Mouse (Mus musculus) right cerebral cortex, postnatal 4 days (tissue): ENCODE results near the gene Atic.

Source experiments
- DNase-seq: peaks from one replicate; pipeline ENCODE4 v3.0.0-alpha.2; 2022

Atic gene

GRCm38 (mm10) chr1:71556688-71557612, at the start of gene Atic:
Atic (plus strand) TSS chr1:71557150.
- DNase-seq, result peak; percentile 80

- peak; percentile 8 for DNase-seq
Measured at GRCm38 (mm10) chr1:71507251-71507650, 49.7 kb upstream of the Atic start.

- no peak for DNase-seq
Measured at GRCm38 (mm10) chr1:71515041-71515440, 41.9 kb upstream of the Atic start.

GRCm38 (mm10) chr1:71528808-71529648, 27.9 kb upstream of the Atic start:
- DNase-seq, result no peak

GRCm38 (mm10) chr1:71530779-71531178, 26.2 kb upstream of the Atic start:
- DNase-seq, result no peak

GRCm38 (mm10) chr1:71531653-71532052, 25.3 kb upstream of the Atic start:
- DNase-seq, result peak; percentile 22

GRCm38 (mm10) chr1:71539641-71540040, 17.3 kb upstream of the Atic start:
- no peak for DNase-seq

GRCm38 (mm10) chr1:71540437-71540836, 16.5 kb upstream of the Atic start:
- no peak for DNase-seq

GRCm38 (mm10) chr1:71550626-71551195, 6.2 kb upstream of the Atic start:
- DNase-seq, result no peak

- no peak for DNase-seq
Measured at GRCm38 (mm10) chr1:71560626-71561025, 3.7 kb downstream of the Atic start.

GRCm38 (mm10) chr1:71564291-71564690, 7.3 kb downstream of the Atic start:
- DNase-seq, result no peak

GRCm38 (mm10) chr1:71567884-71568605, 11.1 kb downstream of the Atic start:
- no peak for DNase-seq

- DNase-seq, result no peak
Measured at GRCm38 (mm10) chr1:71570116-71570515, 13.2 kb downstream of the Atic start.

GRCm38 (mm10) chr1:71575987-71576386, 19.0 kb downstream of the Atic start:
- DNase-seq, result no peak

GRCm38 (mm10) chr1:71576837-71577236, 19.9 kb downstream of the Atic start:
- no peak for DNase-seq

- no peak for DNase-seq
Measured at GRCm38 (mm10) chr1:71579526-71579925, 22.6 kb downstream of the Atic start.

- no peak for DNase-seq
Measured at GRCm38 (mm10) chr1:71580408-71580807, 23.5 kb downstream of the Atic start.

GRCm38 (mm10) chr1:71583302-71583701, 26.4 kb downstream of the Atic start:
- no peak for DNase-seq

- no peak for DNase-seq
Measured at GRCm38 (mm10) chr1:71583900-71584299, 26.9 kb downstream of the Atic start.

- DNase-seq, result no peak
Measured at GRCm38 (mm10) chr1:71586658-71587057, 29.7 kb downstream of the Atic start.

GRCm38 (mm10) chr1:71590038-71590437, 33.1 kb downstream of the Atic start:
- DNase-seq, result no peak

GRCm38 (mm10) chr1:71593184-71593583, 36.2 kb downstream of the Atic start:
- DNase-seq, result no peak

GRCm38 (mm10) chr1:71594268-71594667, 37.3 kb downstream of the Atic start:
- no peak for DNase-seq
